Mouse (Mus musculus) cerebellum, adult 9-11 months (tissue): ENCODE measurements around the gene Selplg.
"Not testable (repeated sequence)": the region's sequence is repeated elsewhere in the genome, so short reads cannot be mapped to it uniquely, and the experiment has no call there.

Experiments
- DNase-seq: peaks from one replicate; pipeline ENCODE4 v3.0.0; 2022

Gene Selplg

DNA sequence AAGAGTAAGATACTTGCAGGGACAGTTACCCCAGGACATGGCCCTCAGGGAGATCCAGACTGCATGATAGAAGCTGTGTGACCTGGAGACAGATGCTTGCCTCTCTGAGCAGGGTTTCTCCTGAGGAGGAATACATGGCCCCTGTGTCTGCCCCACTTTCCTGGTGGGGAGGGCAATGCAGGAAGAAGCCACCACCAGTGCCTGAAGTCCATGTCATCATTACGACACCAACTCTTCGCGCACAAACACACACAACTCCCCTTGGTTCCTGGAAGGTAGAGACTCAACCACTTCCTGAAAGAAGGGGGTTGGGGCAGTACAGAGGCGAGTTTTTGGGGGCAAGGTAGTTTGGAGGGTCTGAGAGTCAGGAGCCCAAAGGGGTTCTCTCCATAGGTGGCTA, 8.2 kb downstream of the Selplg start:
- DNase-seq: no peak

- DNase-seq: no peak
These were observed 13.9 kb downstream of the Selplg start for GRCm38 (mm10) chr5:113818572-113818971.

- DNase-seq: peak; percentile 55
These were observed 16.7 kb downstream of the Selplg start for GRCm38 (mm10) chr5:113815638-113816152.

DNA sequence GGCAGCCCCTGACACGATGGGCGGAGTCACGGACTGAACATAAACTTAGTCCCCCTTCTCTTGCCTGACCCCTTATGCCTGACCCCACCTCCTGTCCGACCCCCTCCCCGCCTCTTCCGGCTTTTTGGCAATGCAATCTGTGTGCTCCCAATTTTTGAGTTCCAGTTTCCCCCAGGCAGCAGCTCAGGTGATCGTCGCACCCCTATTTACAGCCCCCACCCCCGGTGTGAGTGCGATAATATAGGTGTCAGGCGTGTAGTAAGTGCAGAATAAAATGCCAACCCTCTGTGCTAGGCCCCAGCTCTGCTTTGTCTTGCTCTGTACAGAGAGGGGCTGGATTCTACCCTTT, 17.4 kb downstream of the Selplg start:
- DNase-seq: no peak

GRCm38 (mm10) chr5:113814111-113815040, 18.1 kb downstream of the Selplg start:
- DNase-seq: no peak

DNA sequence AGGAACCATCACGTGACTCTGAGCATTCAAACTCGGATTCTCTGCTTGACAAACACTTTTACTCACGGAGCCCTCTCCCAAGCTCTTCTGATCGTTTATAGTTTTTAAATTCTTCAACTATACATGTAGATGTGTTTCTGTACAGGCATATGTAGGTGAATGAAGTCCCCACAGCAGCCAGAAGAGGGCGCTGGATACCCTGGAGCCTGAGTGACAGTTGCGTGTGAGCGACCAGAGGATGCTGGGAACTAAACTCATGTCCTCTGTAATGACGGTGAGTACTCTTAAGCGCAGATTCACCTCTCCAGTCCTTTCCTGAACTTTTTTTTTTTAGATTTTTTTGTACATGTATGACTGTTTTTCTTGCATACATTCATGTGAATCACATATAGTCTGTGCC, 18.8 kb downstream of the Selplg start:
- DNase-seq: no peak

GRCm38 (mm10) chr5:113812638-113813037, 19.8 kb downstream of the Selplg start:
- no peak for DNase-seq

GRCm38 (mm10) chr5:113811824-113812420, 20.5 kb downstream of the Selplg start:
- DNase-seq: not testable (repeated sequence)

DNA sequence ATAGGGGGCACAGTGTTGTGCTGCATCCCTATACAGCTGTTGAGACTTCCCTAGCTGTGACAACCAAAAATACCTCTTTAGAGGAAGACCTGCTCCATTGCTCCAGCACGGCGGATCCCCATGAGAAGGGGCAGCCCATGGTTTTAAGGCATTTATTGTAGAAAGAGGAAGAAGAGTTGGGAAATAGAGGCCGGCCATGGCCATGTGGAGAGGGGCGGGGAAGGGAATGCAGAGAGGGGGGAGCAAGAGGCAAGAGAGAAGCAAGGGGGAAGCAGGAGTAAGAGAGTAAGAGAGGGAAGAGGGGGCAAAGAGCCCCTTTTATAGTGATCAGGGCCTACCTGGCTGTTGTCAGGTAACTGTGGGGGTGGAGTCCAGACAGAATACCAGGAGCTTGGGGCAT, 22.3 kb downstream of the Selplg start:
- no peak for DNase-seq

- DNase-seq: no peak
These were observed 24.3 kb downstream of the Selplg start for GRCm38 (mm10) chr5:113808177-113808576.

GRCm38 (mm10) chr5:113807712-113808111, 24.7 kb downstream of the Selplg start:
- no peak for DNase-seq

DNA sequence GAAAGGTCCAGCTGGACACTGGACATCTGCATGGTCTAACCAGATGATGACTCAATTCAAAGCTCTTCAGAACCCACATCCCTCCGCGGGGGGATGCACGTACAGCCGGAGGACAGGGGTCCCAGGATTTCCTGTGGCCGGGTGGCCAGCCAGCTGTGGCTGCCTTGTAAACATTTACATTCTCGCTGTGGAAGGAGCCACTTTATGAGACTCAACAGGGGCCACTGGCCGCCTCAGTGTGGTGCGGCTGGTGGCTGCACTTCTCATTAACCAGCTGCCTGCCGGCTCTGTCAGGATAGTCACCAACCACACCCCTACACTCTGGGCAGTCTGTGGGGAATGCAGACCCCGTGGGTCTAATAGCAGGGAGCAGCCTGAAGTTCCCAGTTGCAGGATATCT, 26.0 kb downstream of the Selplg start:
- DNase-seq: no peak

- no peak for DNase-seq
These were observed 27.1 kb downstream of the Selplg start for GRCm38 (mm10) chr5:113805301-113805700.

DNA sequence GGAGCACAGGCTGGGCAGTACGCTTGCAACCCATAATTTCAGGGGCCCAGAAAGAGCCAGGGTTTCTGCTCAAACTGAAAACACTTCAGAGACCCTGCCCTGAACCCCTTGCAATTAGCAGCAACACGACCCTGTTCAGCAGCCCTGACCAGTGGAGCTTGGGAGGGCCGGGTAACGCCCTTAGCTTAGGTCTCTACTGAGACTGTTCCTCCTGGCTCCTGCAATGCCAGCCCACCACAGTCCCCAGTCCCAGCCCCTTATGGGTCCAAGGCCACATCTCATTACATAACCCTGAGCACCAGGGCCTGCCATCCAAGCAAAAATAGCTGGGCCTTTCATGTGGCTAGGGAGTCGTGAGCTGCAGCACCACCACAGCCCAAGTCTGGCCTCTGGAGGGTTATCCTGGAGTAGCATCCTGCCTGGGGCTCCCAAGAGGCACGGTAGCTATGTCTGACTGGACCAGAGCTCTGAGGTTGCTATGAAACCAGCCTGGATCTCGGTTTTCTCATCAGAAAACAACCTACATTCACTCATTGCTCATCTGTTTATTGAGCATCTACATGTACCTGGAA, 28.0 kb downstream of the Selplg start:
- DNase-seq: no peak

GRCm38 (mm10) chr5:113800280-113800679, 32.2 kb downstream of the Selplg start, which contains the start of gene Tmem119:
Gene Tmem119, minus strand, starts transcription at chr5:113800516.
- DNase-seq: no peak

DNA sequence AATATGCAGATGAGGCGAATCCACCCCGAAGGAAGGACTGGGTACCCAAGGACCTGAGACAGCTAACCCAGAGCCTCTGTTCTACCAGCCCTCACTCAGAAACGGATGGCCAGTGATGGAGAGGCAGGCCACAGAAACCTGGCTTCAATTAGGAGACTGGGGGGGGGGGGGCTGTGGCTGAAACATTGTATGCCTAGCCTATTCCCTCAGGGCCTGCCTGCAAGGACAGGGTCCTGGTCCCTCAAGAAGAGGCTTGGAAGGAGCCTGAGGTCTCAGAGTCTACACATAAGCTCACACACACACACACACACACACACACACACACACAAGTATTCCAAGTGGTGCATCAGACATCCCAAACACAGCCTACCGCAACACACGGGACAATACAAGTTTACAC, 32.8 kb downstream of the Selplg start:
- DNase-seq: no peak

DNA sequence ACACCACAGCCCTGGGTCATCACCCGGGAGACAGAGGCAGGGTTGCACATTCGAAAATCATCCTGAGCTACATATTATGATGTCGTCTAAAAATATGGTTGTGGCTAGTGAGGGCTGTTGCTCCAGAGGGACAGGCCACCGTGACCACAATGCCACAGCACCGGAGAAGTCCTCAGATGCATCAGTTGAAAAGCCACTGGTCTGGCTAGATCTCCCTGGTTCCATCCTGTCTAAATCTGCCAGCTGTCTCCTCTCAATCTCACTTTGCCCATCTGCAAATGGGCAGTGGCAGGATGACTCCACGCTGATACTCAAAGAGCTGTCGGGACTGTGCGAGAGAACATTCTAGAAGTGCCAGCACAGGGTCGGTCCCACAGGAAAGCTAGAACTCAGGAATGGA, 33.9 kb downstream of the Selplg start:
- DNase-seq: no peak

DNA sequence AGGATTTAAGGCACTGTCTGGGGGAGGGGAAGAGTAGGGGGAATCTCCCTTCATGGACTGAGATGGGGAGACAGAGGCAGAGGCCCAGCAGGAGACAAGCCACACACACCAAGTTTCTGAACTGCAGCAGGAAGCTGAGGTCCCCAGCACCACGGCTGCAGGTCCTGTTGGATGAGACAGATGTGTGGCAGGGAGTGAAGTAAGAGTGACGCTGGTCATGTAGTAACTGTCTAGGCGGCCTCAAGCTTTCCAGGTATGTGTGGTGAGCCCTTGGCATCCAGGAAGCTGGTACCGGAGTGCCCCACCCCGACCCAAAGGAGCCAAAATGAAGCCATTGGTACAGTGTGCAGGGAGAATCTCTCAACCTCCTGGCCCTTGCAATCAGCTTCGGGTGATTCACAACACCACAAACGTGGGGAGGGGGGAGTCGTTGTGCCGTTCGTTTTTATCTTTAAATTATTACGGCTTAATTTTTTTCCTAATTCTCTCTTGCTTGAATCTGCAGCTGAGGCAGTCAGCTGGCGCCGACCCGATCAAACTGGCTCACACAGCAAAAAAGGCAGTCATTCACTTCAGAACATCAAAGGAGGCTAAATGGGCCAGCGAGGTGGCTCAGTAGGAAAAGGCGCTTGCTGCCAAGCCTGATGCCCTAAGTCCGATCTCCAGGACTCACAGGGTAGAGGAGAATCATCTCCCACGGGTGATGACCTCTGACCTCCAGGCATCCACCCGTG, 35.1 kb downstream of the Selplg start:
- no peak for DNase-seq

DNA sequence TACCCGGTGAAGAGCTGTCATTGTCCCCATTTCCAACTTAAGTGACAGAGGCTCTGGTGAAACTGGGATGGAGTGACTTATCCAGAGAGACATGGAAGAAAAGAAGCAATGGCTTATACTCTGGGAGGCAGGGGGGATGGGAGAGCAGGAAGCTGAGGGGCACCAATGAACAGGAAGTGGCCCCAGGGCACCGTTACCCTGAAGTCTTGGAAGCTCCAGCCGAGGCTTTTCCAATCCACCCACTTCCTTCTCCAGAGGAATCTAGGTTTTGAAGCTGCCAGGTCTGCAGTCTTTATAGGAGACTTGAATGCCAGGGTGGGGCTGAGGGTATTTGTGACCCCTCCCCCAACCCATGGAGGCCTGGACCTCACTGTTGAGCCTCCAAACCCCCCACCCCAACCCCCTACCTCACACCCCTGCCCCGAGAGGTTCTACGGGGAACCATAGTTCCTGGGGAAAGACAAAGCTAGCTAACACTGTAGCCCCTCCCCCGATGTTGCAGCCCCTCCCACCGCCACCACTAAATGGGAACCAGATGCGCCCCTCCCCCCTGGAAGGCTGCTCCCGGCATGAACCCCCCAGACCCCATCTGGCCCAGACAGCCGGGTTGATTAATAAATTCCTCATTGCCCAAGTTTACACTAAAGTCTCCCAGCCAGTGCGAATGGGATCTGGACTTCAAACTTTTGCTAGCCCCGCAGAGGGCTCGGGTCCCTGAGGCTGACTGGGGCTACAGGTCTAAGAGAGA, 35.9 kb downstream of the Selplg start:
- DNase-seq: no peak

GRCm38 (mm10) chr5:113791197-113792095, 41.0 kb downstream of the Selplg start:
- no peak for DNase-seq
